Mouse (Mus musculus) cerebellum, adult 8-10 months (tissue): ENCODE results near the gene Rps8.

Experiments used
- DNase-seq: peaks from one replicate; pipeline ENCODE4 v3.0.0; 2022

The Rps8 gene

GRCm38 (mm10) chr4:117124518-117125347 lies 31.3 kb downstream of the Rps8 start:
- no peak for DNase-seq

GRCm38 (mm10) chr4:117124218-117124517 lies 31.9 kb downstream of the Rps8 start:
- no peak for DNase-seq

GRCm38 (mm10) chr4:117123546-117124217 lies 32.4 kb downstream of the Rps8 start:
- no peak for DNase-seq

- DNase-seq = no peak
These were observed 33.8 kb downstream of the Rps8 start for GRCm38 (mm10) chr4:117122209-117122608.

GRCm38 (mm10) chr4:117120445-117121414 lies 35.3 kb downstream of the Rps8 start:
- peak; percentile 87 for DNase-seq

- no peak for DNase-seq
These were observed 36.0 kb downstream of the Rps8 start for GRCm38 (mm10) chr4:117120052-117120444.

- no peak for DNase-seq
These were observed 36.4 kb downstream of the Rps8 start for GRCm38 (mm10) chr4:117119636-117120035.

GRCm38 (mm10) chr4:117117931-117118330 lies 38.1 kb downstream of the Rps8 start:
- no peak for DNase-seq

- DNase-seq = no peak
These were observed 40.5 kb downstream of the Rps8 start for GRCm38 (mm10) chr4:117115592-117115991.

- DNase-seq = no peak
These were observed 42.8 kb downstream of the Rps8 start for GRCm38 (mm10) chr4:117113237-117113636.

GRCm38 (mm10) chr4:117110985-117111384 lies 45.1 kb downstream of the Rps8 start:
- DNase-seq = no peak

- no peak for DNase-seq
These were observed 45.8 kb downstream of the Rps8 start for GRCm38 (mm10) chr4:117110249-117110648.

GRCm38 (mm10) chr4:117109330-117109729 lies 46.7 kb downstream of the Rps8 start:
- no peak for DNase-seq

- DNase-seq = no peak
These were observed 47.6 kb downstream of the Rps8 start for GRCm38 (mm10) chr4:117108524-117108849.

GRCm38 (mm10) chr4:117107813-117108523 lies 48.1 kb downstream of the Rps8 start:
- DNase-seq = no peak

GRCm38 (mm10) chr4:117105127-117105526 lies 50.9 kb downstream of the Rps8 start:
- no peak for DNase-seq

- no peak for DNase-seq
These were observed 51.4 kb downstream of the Rps8 start for GRCm38 (mm10) chr4:117104672-117105071.
